ENCODE assay signal across 8 mouse cellular contexts in the genomic region with DNA sequence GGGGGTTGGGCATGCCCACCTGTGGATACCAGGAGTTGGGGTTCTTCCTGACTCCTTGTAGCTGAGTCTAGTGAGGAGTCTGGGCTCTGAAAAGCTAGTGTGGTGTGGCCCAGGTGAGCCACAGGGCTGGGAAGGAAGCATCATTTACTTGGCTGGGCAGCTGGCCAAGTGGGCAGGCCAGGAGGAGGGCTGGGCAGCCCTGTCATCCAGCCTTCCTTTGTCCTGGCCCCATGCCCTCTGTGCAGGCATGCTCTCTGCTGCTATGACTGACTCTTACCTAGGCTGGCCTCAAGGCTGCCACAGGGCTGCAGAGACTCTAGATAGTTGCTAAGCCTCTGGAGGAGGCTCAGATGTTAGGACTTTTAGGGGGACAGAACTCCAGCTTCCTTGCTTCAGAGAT. TPM values are rescaled to one million over a fixed set of nuclear protein-coding genes. Genes with fewer than 3 reads are reported as not detected.
DNase-seq lines count a peak whose midpoint lies in the region; ATAC-seq and TF ChIP-seq lines count a peak whose summit lies in the region.

No protein-coding gene starts in this region.

- H3K4me3 ChIP-seq in midbrain, postnatal 0 days (ENCODE audit: low read depth, low read length) = no peak overlapping the region
- no peak overlapping the region for H3K4me3 ChIP-seq in midbrain, embryonic 13.5 days (replicated peaks)

- no peak overlapping the region for H3K27ac ChIP-seq in midbrain, postnatal 0 days (ENCODE audit: low read depth, low read length)
- no peak overlapping the region for H3K27ac ChIP-seq in midbrain, embryonic 13.5 days

- no peaks in the 10 kb centered on the region for H3K27me3 ChIP-seq in midbrain, postnatal 0 days (ENCODE audit: insufficient read depth, low read length)
- peaks cover 2% of the 10 kb centered on the region; the same call in 1 of the 2 replicates for H3K27me3 ChIP-seq in midbrain, embryonic 13.5 days

- no peak overlapping the region for H3K9ac ChIP-seq in midbrain, postnatal 0 days (replicated peaks; ENCODE audit: low read length, poor library complexity, severe bottlenecking)
- H3K9ac ChIP-seq in midbrain, embryonic 13.5 days (replicated peaks) = no peak overlapping the region

- no peak for ATAC-seq in midbrain, postnatal 0 days (ENCODE audit: low FRiP score)
- no peak for ATAC-seq in midbrain, embryonic 13.5 days

- no peaks in the 10 kb centered on the region for H3K9me3 ChIP-seq in midbrain, postnatal 0 days (ENCODE audit: low read length)
- H3K9me3 ChIP-seq in midbrain, embryonic 13.5 days = no peaks in the 10 kb centered on the region

- H3K4me2 ChIP-seq in midbrain, postnatal 0 days (ENCODE audit: low read depth, low read length, poor library complexity, severe bottlenecking) = no peak overlapping the region
- H3K4me2 ChIP-seq in midbrain, embryonic 13.5 days (replicated peaks) = no peak overlapping the region

- no peaks in the 10 kb centered on the region for H3K4me1 ChIP-seq in midbrain, postnatal 0 days (ENCODE audit: insufficient read depth, low read length)
- H3K4me1 ChIP-seq in midbrain, embryonic 13.5 days (replicated peaks) = peaks cover 35% of the 10 kb centered on the region

- peak; percentile 28 for DNase-seq in midbrain, postnatal 0 days (ENCODE audit: low spot score)
- peak; percentile 45 to 63 for DNase-seq in gastrocnemius, postnatal 36 days
- DNase-seq in kidney, postnatal 10 days = peak; percentile 91
- DNase-seq in ovary, postnatal 36 days (ENCODE audit: low spot score) = peak; percentile 68
- no peak for DNase-seq in layer of hippocampus, adult 18-20 months (ENCODE audit: low spot score in 2 of 2)
- no peak for DNase-seq in layer of hippocampus, postnatal 25 days (ENCODE audit: extremely low spot score in 1 of 2, low spot score in 1 of 2)
- no peak for DNase-seq in right cerebral cortex, postnatal 36 days (ENCODE audit: low spot score in 2 of 2)

- intact Hi-C loops in gastrocnemius, postnatal 36 days (cut with DNase I) = no loop called here

- TF ChIP-seq CTCF in midbrain, postnatal 0 days (IDR thresholded peaks at IDR 0.05) = no peak

- H3K36me3 ChIP-seq in midbrain, postnatal 0 days (ENCODE audit: insufficient read depth, low read length) = no peaks in the 10 kb centered on the region
- no peaks in the 10 kb centered on the region for H3K36me3 ChIP-seq in midbrain, embryonic 13.5 days

RNA-seq across cellular contexts. Expression of gene Rxra, which starts 42.0 kb away (rescaled TPM):
- total RNA-seq in midbrain, postnatal 0 days (2014; rRNA removed) = 18.5 and 20.2 TPM in 2 replicates
- 2.2 and 2.3 TPM in 2 replicates for polyA plus RNA-seq in midbrain, postnatal 0 days (2015; fragmentation: Nextera tagmentation; extraction: Ambion mirVana)
- polyA plus RNA-seq in midbrain, embryonic 13.5 days (2015; fragmentation: Nextera tagmentation; extraction: Ambion mirVana) = 4.0 and 4.4 TPM in 2 replicates
- total RNA-seq in gastrocnemius, postnatal 36 days (2021) = 100 to 1,000 TPM in 1 of 2 experiments, 10 to 100 TPM in 1; 95.6 to 103 TPM
- total RNA-seq in layer of hippocampus, adult 18-20 months (2021) = 10 to 100 TPM; 31.0 to 35.1 TPM
- total RNA-seq in layer of hippocampus, postnatal 25 days (2021) = 10 to 100 TPM; 22.2 to 29.1 TPM

Comparison
In these comparisons a context has a peak if more than half of its experiments do, and no peak if none do; other contexts are left out.
1. DNase-seq: peak in midbrain, postnatal 0 days (single experiment), gastrocnemius, postnatal 36 days (2 of 2), kidney, postnatal 10 days (single experiment) and ovary, postnatal 36 days (single experiment); none in layer of hippocampus, adult 18-20 months (0 of 2), layer of hippocampus, postnatal 25 days (0 of 2) and right cerebral cortex, postnatal 36 days (0 of 2).